Mouse (Mus musculus) heart, embryonic 13.5 days (tissue): Measurements from ENCODE around the gene Srsf4. TPM values are rescaled to one million over a fixed set of nuclear protein-coding genes. Genes with fewer than 3 reads are reported as not detected.
A peak's percentile ranks its signal among the peaks of the same experiment; 100 is the strongest.

Experiments used
- ATAC-seq: fragments of 200-750 bp; cut with Nextera tagmentation; 2 replicates; pipeline ENCODE4 v1.8.0; 2017; ENCODE audit warnings: moderate TSS enrichment; ENCODE audit not compliant: insufficient number of reproducible peaks, low FRiP score, low TSS enrichment; ENCODE audit errors: extremely low read depth
- H3K27ac ChIP-seq: fragments of 300-500 bp; sonication (generic); replicated peaks from 2 replicates; pipeline ENCODE4 v1.5.1; 2015; ENCODE audit warnings: moderate library complexity, mild to moderate bottlenecking, inconsistent platforms
- H3K27me3 ChIP-seq: fragments of 300-500 bp; sonication (generic); replicated peaks from 2 replicates; pipeline ENCODE4 v1.6.1; 2015; ENCODE audit warnings: mild to moderate bottlenecking, inconsistent platforms
- H3K36me3 ChIP-seq: fragments of 300-500 bp; sonication (generic); 2 replicates; pipeline ENCODE4 v1.6.1; 2015; ENCODE audit warnings: mild to moderate bottlenecking, inconsistent platforms
- H3K4me1 ChIP-seq: fragments of 300-500 bp; sonication (generic); 2 replicates; pipeline ENCODE4 v1.6.1; 2015; ENCODE audit warnings: inconsistent platforms
- H3K4me2 ChIP-seq: fragments of 300-500 bp; sonication (generic); 2 replicates; pipeline ENCODE4 v1.6.1; 2015; ENCODE audit warnings: inconsistent platforms, mild to moderate bottlenecking, moderate library complexity
- H3K4me3 ChIP-seq: fragments of 300-500 bp; sonication (generic); 2 replicates; pipeline ENCODE4 v1.5.1; 2015; ENCODE audit warnings: moderate library complexity, mild to moderate bottlenecking, inconsistent platforms
- H3K9ac ChIP-seq: fragments of 300-500 bp; sonication (generic); 2 replicates; pipeline ENCODE4 v1.6.1; 2015; ENCODE audit warnings: inconsistent platforms, mild to moderate bottlenecking, moderate library complexity
- H3K9me3 ChIP-seq: fragments of 300-500 bp; sonication (generic); 2 replicates; pipeline ENCODE4 v1.6.1; 2016; ENCODE audit warnings: inconsistent platforms
- WGBS: fragments of 180-500 bp; shearing (Covaris S2); methylation state at CpG from one replicate; pipeline ENCODE4 v1.1.7; 2015; ENCODE audit warnings: mixed read lengths; 5-methylcytosine and 5-hydroxymethylcytosine counted together
- polyA plus RNA-seq: library from polyadenylated mRNA; unstranded; fragments of >200 nt; fragmentation: Nextera tagmentation; extraction: Ambion mirVana; gene quantifications from 2 replicates; pipeline ENCODE4 v1.2.1, GENCODE M21; 2015

The Srsf4 gene
- polyA plus RNA-seq, 1 experiment from 2014 or later, result 68.5 TPM

DNA sequence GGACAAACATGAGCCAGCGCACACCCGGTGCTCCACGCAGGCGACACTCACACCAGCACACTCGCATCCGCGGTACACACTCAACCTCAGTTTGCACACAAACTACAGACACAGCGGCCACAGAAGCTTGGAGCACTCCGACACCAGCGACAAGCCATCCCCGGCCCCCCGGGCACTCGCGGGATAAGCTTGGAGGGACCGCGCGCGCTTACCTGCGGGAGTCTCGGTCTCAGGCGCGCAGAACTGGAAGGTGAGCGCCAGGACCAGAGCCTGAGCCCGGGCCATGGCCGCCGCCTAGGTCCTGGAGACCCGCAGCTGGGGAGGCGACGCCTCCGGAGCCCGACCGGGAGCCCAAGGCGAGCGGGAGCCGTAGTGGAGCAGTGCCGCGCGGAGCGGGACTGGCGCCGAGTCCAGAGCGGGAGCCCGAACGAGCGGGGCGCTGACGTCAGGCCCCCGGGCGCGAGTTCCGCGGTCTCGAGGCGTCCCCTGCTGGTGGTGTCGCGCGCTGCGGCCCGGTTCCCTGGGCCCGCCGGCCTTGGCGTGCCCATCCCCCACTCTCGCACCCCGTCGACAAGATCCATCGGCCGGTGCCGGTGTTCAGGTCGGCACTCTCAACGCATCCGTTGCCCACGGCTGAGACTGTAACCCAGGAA is 35.4 kb upstream of the Srsf4 start, which contains the start of gene Ptpru:
Ptpru (minus strand) TSS at position 417 of the 653 bp plus-strand sequence.
- no peaks in the 10 kb centered on the region for H3K9me3 ChIP-seq
- H3K4me3 ChIP-seq, result peak within 1 kb of the TSS; percentile 70
- H3K4me2 ChIP-seq, result peak within 1 kb of the TSS; percentile 100
- H3K27ac ChIP-seq, result no peak within 1 kb of the TSS
- peaks cover 26% of the 10 kb centered on the region for H3K4me1 ChIP-seq
- under 1% methylated on average over 72 of the region's 72 CpGs for WGBS
- peak within 1 kb of the TSS; percentile 85 for H3K9ac ChIP-seq
- H3K36me3 ChIP-seq, result no peaks in the 10 kb centered on the region
- H3K27me3 ChIP-seq, result peaks cover 87% of the 10 kb centered on the region
- ATAC-seq, result peak; percentile 63; the same call in 1 of the 2 replicates

DNA sequence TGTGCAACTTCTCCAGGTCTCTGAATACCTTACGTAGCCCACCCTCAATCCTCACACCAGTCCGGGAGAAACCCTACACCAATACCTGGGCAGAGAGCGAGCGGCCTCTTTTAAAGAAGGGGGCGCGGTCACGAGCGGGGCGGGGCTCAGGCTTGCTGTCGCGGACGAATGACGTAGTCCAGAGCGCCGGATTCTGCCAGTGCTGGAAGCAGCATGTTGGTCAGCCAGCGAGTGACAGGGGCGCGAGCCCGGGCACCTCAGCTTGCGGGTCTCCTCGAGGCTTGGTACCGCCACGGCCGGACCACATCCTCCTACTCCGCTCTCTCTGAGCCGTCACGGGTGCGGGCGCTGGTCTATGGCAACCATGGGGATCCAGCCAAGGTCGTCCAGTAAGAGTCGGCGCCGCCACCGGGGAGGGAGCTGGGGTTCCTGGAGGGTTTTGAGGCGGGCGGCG is 30.1 kb upstream of the Srsf4 start, which contains the start of gene Mecr:
Mecr (plus strand) TSS at position 181 of the 454 bp plus-strand sequence.
- H3K4me3 ChIP-seq, result peak within 1 kb of the TSS; percentile 84
- H3K27ac ChIP-seq, result no peak within 1 kb of the TSS
- H3K27me3 ChIP-seq, result peaks cover 38% of the 10 kb centered on the region
- under 1% methylated on average over 37 of the region's 37 CpGs for WGBS
- peak within 1 kb of the TSS; percentile 89 for H3K9ac ChIP-seq
- ATAC-seq, result peak; percentile 69
- H3K9me3 ChIP-seq, result no peaks in the 10 kb centered on the region
- peaks cover 21% of the 10 kb centered on the region for H3K4me1 ChIP-seq
- peak within 1 kb of the TSS; percentile 93 for H3K4me2 ChIP-seq
- H3K36me3 ChIP-seq, result 0 out of 2 replicates have a peak, but pooled peaks cover 2% of the 10 kb centered on the region

DNA sequence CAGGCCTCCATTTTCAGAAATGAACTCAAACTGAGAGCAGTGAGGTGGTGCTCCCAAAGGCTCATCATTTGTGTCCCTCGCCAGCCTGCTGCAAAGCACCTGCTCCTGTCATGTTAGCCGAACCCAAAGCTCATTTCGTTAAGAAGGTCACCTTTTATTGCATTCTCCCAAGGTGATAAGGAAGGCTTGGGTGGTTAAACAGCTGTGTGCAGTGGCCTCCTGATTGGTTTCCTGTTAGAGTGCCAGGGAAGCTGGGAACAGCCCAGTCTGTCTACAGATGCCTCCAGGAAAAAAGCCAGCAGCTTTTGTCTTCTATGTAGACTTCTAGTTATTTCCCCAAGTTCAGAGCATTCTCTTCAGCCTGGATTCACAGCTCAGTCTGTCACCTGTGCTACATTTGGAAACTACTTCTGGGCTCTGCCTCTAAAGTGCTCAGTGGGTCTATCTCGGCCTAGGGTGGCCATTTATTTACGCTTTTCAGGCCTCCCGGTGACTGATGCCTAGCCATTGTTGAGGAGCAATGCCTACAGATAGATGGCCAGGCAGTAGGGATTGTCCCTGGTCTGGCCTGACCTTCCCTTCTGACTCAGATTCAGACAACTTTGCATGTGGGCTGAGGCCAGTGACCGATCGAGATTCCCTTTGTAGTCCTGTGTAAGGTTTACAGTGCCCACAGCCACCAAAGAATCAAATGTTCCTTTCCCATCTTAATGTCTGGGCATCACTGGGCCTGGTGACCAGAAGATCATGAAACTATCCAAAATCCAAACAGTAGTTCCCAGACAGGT is 27.2 kb upstream of the Srsf4 start:
- no peak overlapping the region for H3K9ac ChIP-seq
- no peak overlapping the region for H3K4me3 ChIP-seq
- no peak overlapping the region for H3K27ac ChIP-seq
- no peak for ATAC-seq
- 0 out of 2 replicates have a peak, but pooled peaks cover 2% of the 10 kb centered on the region for H3K36me3 ChIP-seq
- H3K9me3 ChIP-seq, result no peaks in the 10 kb centered on the region
- WGBS, result 78% methylated on average over 8 of the region's 8 CpGs
- no peak overlapping the region for H3K4me2 ChIP-seq
- peaks cover 43% of the 10 kb centered on the region for H3K4me1 ChIP-seq
- H3K27me3 ChIP-seq, result peaks cover 11% of the 10 kb centered on the region

DNA sequence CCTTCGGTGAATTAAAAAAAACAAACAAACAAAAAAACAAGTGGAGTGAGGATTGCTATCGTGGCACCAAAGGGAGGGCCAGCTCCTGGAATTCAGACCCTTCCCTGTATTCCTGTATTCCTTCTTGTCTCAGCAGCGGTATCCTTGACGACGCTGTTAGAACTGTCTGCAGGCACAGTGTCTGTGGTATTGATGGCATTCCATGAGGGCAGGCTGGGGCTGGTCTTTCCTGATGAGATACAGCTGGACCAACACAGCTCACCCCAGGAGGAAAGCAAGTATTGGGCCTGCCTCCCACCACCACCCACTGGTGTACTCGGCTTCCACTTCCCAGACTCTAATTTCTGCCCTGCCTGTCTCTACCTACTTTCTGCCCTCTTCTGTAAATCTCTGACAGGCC is 25.3 kb upstream of the Srsf4 start:
- Histone ChIP-seq H3K9ac (peak overlapping the region; percentile 33; the same call in 1 of the 2 replicates), H3K27me3 (no peaks in the 10 kb centered on the region), H3K9me3 (no peaks in the 10 kb centered on the region), H3K27ac (no peak overlapping the region), H3K36me3 (0 out of 2 replicates have a peak, but pooled peaks cover 2% of the 10 kb centered on the region), H3K4me3 (no peak overlapping the region), H3K4me1 (peaks cover 42% of the 10 kb centered on the region), H3K4me2 (no peak overlapping the region)
- no peak for ATAC-seq
- 60% methylated on average over 6 of the region's 6 CpGs for WGBS

DNA sequence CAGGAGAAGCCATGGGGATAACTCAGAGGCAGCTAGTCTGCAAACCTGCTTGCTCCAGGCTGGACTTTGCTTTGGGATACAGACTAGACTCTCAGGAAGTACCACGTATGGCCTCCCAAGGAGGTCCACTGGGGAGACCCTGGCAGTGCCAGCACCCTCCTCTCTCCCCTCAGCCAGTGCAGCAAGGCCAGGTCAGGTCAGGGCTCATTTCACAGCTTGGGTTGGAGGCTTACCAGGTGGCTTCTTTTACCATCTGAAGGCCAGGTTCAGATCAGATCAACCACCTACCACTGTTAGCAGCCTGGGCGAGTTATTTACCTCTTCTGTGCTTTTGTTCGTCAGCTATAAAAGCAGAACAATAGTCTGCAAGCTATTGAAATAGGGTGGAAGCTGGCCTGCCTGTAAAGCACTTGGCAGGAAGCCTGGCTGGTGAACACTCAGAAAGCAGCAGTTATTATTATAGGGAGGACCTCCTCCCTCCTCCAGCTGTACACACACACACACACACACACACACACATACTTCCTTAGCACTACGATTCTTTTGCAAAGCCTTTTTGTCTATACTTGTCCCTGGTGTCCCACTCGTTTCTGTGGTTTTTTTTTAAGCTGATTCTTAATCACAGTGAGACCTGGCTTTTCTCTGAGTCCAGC is 23.3 kb upstream of the Srsf4 start:
- Histone ChIP-seq H3K9me3 (no peaks in the 10 kb centered on the region), H3K4me1 (peaks cover 33% of the 10 kb centered on the region), H3K9ac (0 out of 2 replicates have a peak overlapping the region, but pooled peaks have one; percentile 30), H3K4me2 (0 out of 2 replicates have a peak overlapping the region, but pooled peaks have one; percentile 5), H3K36me3 (0 out of 2 replicates have a peak, but pooled peaks cover 2% of the 10 kb centered on the region), H3K27me3 (no peaks in the 10 kb centered on the region), H3K4me3 (no peak overlapping the region), H3K27ac (peak overlapping the region; percentile 78)
- 40% methylated on average over 5 of the region's 5 CpGs for WGBS
- no peak for ATAC-seq

DNA sequence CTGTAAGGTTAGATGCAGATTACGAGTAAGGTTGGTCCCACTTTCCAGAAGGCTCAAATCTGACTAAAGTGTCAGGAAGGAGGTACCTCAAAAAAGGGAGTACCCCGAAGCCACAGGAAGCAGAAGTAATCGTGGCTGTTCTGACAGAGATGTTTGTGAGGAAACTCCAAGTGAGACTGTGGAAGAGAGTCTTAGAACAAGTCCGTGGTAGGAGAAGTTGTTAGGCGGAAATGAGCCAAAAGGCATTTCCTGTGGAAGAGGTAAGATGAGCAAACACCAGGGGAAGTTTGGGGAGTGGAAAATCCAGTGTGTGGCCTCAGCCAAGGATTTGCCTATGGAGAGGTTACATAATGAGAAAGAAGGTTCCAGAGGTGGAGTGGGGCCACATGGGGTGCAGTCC is 18.5 kb upstream of the Srsf4 start:
- no peak overlapping the region for H3K9ac ChIP-seq
- no peaks in the 10 kb centered on the region for H3K27me3 ChIP-seq
- H3K4me2 ChIP-seq, result no peak overlapping the region
- WGBS, result 71% methylated on average over 5 of the region's 5 CpGs
- no peaks in the 10 kb centered on the region for H3K9me3 ChIP-seq
- H3K36me3 ChIP-seq, result peaks cover 25% of the 10 kb centered on the region
- H3K4me3 ChIP-seq, result no peak overlapping the region
- ATAC-seq, result no peak
- peaks cover 12% of the 10 kb centered on the region for H3K4me1 ChIP-seq
- no peak overlapping the region for H3K27ac ChIP-seq

DNA sequence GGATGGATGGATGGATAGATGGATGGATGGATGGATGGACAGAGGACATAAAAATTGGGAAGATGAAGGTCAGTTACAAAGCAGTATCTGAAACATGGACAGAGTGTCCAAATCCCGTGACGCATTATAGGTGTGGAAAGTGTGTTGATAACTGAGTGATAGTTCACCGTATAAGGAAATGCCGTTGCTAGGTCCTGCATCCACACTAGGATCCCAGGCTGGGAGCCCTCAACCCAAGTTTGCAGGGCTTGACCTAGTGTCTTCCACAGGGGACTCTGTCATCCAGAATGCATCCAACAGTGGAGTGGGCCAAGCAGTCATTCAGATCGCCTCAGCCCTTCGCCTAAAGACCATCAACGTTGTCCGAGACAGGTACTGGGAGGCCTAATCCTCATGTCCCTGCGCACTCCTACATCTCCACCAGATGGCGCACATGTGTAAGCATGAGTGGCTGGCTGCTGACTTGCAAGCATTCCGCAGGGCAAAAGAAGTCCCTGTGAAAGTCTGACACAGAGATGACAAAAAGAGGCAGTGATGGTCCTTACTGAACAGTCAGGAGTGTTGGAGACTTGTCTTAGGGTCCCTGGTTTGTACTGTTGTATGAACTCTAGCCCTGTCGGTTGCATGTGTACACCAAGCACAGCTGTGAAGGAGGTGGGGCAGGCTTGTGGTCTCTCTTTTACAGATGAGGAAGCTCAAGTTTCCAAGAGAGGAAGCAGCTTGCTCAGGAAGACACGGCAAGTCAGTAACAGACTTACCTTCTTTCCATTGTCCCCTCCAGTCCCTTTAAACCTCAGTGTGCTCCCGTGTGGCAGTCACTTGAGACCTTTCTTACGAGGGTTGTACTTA is 12.7 kb upstream of the Srsf4 start:
- WGBS, result 40% methylated on average over 15 of the region's 15 CpGs
- H3K4me3 ChIP-seq, result no peak overlapping the region
- peaks cover 69% of the 10 kb centered on the region for H3K36me3 ChIP-seq
- no peak for ATAC-seq
- no peaks in the 10 kb centered on the region for H3K9me3 ChIP-seq
- H3K4me2 ChIP-seq, result no peak overlapping the region
- H3K4me1 ChIP-seq, result peaks cover 5% of the 10 kb centered on the region
- H3K9ac ChIP-seq, result peak overlapping the region; percentile 24; the same call in 1 of the 2 replicates
- H3K27ac ChIP-seq, result no peak overlapping the region
- H3K27me3 ChIP-seq, result no peaks in the 10 kb centered on the region

DNA sequence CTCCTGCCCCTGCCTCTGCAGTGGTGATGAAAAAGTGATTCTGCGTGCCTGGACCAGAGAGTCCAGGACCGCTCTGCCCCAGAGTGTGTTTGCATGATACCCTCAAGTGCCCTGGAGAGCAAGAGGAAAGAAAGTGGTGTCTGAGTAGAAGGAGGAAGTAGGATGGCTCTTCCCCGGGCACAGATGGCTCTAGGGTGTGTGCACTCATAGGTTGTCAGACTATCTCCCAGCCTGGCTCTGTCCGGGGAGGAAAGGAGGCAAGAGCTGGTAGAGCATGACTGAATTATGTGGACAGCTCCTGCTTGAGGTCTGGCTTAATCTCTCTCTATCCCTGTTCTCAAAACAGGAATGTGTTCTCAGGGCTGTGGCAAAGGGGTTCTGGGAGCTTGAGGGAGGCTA is 12.1 kb upstream of the Srsf4 start:
- H3K36me3 ChIP-seq, result peaks cover 71% of the 10 kb centered on the region
- H3K27me3 ChIP-seq, result no peaks in the 10 kb centered on the region
- no peak overlapping the region for H3K4me2 ChIP-seq
- H3K27ac ChIP-seq, result no peak overlapping the region
- no peak for ATAC-seq
- peak overlapping the region; percentile 24; the same call in 1 of the 2 replicates for H3K9ac ChIP-seq
- 66% methylated on average over 4 of the region's 4 CpGs for WGBS
- peaks cover 5% of the 10 kb centered on the region for H3K4me1 ChIP-seq
- H3K9me3 ChIP-seq, result no peaks in the 10 kb centered on the region
- no peak overlapping the region for H3K4me3 ChIP-seq

DNA sequence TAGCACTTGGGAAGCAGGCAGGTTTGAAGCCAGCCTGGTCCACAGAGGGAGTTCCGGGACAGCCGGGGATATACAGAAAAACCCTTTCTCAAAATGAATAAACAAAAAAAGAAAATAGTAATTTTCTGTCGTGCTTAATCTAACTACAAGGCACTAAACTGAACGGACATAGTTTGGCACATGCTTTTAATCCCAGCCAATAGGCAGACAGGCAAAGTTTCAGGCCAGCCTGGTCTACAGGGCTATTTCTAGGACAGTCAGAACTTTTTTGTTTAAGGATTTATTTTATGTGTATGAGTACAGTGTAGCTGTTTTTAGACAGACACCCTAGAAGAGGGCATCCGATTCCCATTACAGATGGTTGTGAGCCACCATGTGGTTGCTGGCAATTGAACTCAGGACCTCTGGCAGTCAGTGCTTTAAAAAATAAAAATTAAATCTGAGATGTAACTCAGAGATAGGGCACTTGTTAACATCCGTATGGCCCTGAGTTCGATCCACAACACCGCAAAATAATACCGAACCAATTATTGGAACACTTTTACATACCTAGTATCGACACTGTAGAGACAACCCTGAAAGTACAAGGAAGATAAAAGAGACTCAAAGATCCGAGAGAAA is 635 bp upstream of the Srsf4 start:
- H3K4me3 ChIP-seq, result peak overlapping the region; percentile 100
- H3K36me3 ChIP-seq, result peaks cover 8% of the 10 kb centered on the region; the same call in 1 of the 2 replicates
- no peak for ATAC-seq
- H3K4me1 ChIP-seq, result peaks cover 43% of the 10 kb centered on the region
- 14% methylated on average over 11 of the region's 11 CpGs for WGBS
- peak overlapping the region; percentile 82 for H3K27ac ChIP-seq
- H3K9me3 ChIP-seq, result no peaks in the 10 kb centered on the region
- H3K4me2 ChIP-seq, result peak overlapping the region; percentile 98
- peak overlapping the region; percentile 90 for H3K9ac ChIP-seq
- no peaks in the 10 kb centered on the region for H3K27me3 ChIP-seq

DNA sequence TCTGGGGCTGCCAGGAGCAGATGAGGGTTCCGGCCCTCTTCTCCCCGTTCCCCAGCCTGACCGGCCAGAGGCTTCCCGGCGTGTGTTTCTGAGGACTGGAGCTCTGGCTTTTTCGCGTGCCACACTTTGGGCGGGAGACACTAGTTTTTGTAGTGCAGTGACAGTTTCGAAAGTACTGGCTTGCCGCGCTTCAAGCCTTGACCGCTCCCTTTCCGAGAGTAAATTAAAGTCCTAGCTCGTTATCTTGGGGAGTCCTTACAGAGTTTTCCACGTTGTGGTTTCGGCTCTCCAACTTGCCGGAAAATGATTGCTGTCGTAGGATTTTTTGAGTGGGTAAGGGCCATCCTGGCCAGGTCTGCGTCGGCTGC is 736 bp downstream of the Srsf4 start:
- H3K27ac ChIP-seq, result peak overlapping the region; percentile 100
- peak overlapping the region; percentile 98 for H3K4me2 ChIP-seq
- H3K4me1 ChIP-seq, result peaks cover 55% of the 10 kb centered on the region
- H3K4me3 ChIP-seq, result peak overlapping the region; percentile 100
- ATAC-seq, result no peak
- 0% methylated on average over 20 of the region's 20 CpGs for WGBS
- no peaks in the 10 kb centered on the region for H3K9me3 ChIP-seq
- H3K27me3 ChIP-seq, result no peaks in the 10 kb centered on the region
- H3K9ac ChIP-seq, result peak overlapping the region; percentile 100
- no peaks in the 10 kb centered on the region for H3K36me3 ChIP-seq
